Mouse (Mus musculus): ENCODE data around the gene Olr1. TPM values are rescaled to one million over a fixed set of nuclear protein-coding genes. Genes with fewer than 3 reads are reported as not detected.

The Olr1 gene
- total and polyA plus RNA-seq, 2 experiments from 2014 or later: 0.27 to 1.9 TPM

GRCm38 (mm10) chr6:129532942-129533860 lies 26.2 kb upstream of the Olr1 start, which contains the start of gene Gabarapl1:
Gene Gabarapl1, plus strand, starts transcription at chr6:129533160.
- ATAC-seq (ENCODE audit: insufficient read depth, low read depth) (peak; percentile 84), DNase-seq (ENCODE audit: low spot score) (peak; percentile 78)
- peaks cover 13% of the 10 kb centered on the region for H3K36me3 ChIP-seq (replicated peaks; ENCODE audit: control insufficient read depth, insufficient read depth, low read length)
- H3K4me3 ChIP-seq (ENCODE audit: low read depth, low read length): peak within 1 kb of the TSS; percentile 88
- H3K27me3 ChIP-seq (ENCODE audit: control insufficient read depth, insufficient read depth, low read length): no peaks in the 10 kb centered on the region
- peak within 1 kb of the TSS; percentile 84 for H3K27ac ChIP-seq (ENCODE audit: low read depth)
- no peaks in the 10 kb centered on the region for H3K9me3 ChIP-seq (replicated peaks; ENCODE audit: control insufficient read depth, low read length)
- under 1% methylated on average over 55 of the region's 55 CpGs for WGBS
- TF ChIP-seq EP300 (IDR thresholded peaks at IDR 0.05; ENCODE audit: low read depth) (peak; percentile 65), CTCF (IDR thresholded peaks at IDR 0.05; ENCODE audit: low read depth) (no peak)
- peak within 1 kb of the TSS; percentile 74 for H3K4me2 ChIP-seq (ENCODE audit: low read depth, low read length)
- peaks cover 26% of the 10 kb centered on the region for H3K4me1 ChIP-seq (ENCODE audit: control insufficient read depth, insufficient read depth)
- H3K9ac ChIP-seq (replicated peaks; ENCODE audit: low read depth, low read length): peak within 1 kb of the TSS; percentile 84

DNA sequence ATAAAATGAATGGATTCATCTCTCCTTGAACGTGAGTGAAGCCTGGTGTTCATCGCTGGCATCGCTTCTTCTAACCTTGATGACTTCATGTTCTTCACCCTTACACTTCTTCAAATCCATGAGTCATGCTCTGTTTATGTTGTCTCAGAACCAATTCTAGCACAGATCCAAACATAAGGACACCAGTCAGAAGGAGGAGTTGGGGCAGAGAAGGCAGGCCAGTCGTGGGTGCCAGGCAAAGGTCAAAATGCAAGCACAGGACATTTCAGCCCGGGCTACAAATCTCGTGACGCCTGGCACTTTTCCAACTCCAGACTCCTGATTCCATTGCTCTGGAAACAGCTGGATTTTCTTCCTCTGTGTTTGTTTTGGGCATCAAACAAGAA lies 25.6 kb upstream of the Olr1 start:
- TF ChIP-seq CTCF (IDR thresholded peaks at IDR 0.05; ENCODE audit: low read depth) (0 out of 2 replicates have a peak, but pooled peaks have one; percentile 2), EP300 (IDR thresholded peaks at IDR 0.05; ENCODE audit: low read depth) (no peak)
- peak; percentile 71 for ATAC-seq (ENCODE audit: insufficient read depth, low read depth)
- H3K9ac ChIP-seq (replicated peaks; ENCODE audit: low read depth, low read length): peak overlapping the region; percentile 84
- peak overlapping the region; percentile 74 for H3K4me2 ChIP-seq (ENCODE audit: low read depth, low read length)
- peak overlapping the region; percentile 88 for H3K4me3 ChIP-seq (ENCODE audit: low read depth, low read length)
- H3K27me3 ChIP-seq (ENCODE audit: control insufficient read depth, insufficient read depth, low read length): no peaks in the 10 kb centered on the region
- peaks cover 7% of the 10 kb centered on the region; the same call in 1 of the 2 replicates for H3K36me3 ChIP-seq (replicated peaks; ENCODE audit: control insufficient read depth, insufficient read depth, low read length)
- H3K4me1 ChIP-seq (ENCODE audit: control insufficient read depth, insufficient read depth): peaks cover 26% of the 10 kb centered on the region
- peak; percentile 71 for DNase-seq (ENCODE audit: low spot score)
- no peaks in the 10 kb centered on the region for H3K9me3 ChIP-seq (replicated peaks; ENCODE audit: control insufficient read depth, low read length)
- H3K27ac ChIP-seq (ENCODE audit: low read depth): peak overlapping the region; percentile 84
- 22% methylated on average over 7 of the region's 7 CpGs for WGBS

DNA sequence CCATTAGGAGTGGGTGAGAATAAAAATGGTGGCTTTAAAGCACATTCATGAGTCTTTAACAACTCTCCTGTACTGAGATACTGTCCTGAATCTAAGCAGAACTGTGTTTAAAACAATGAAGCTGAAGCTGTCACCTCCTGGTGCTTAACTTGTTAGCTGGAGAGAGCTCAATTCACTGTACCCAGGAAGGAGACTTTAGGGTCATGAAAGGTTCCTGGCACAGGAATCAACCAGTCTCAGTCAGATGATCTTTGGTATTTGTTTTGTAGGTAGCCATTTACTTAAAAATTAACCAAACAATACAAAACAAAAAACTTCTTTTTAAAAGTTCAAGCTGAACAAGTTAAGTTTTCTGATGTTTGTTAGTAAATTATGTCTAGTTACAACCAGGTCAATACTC lies 23.3 kb upstream of the Olr1 start:
- ATAC-seq (ENCODE audit: insufficient read depth, low read depth): no peak

GRCm38 (mm10) chr6:129529605-129530004 lies 22.6 kb upstream of the Olr1 start:
- DNase-seq (ENCODE audit: low spot score) (no peak), ATAC-seq (ENCODE audit: insufficient read depth, low read depth) (no peak)
- no peak overlapping the region for H3K4me2 ChIP-seq (ENCODE audit: low read depth, low read length)
- H3K9ac ChIP-seq (replicated peaks; ENCODE audit: low read depth, low read length): no peak overlapping the region
- TF ChIP-seq EP300 (IDR thresholded peaks at IDR 0.05; ENCODE audit: low read depth) (no peak), CTCF (IDR thresholded peaks at IDR 0.05; ENCODE audit: low read depth) (no peak)
- no peaks in the 10 kb centered on the region for H3K27me3 ChIP-seq (ENCODE audit: control insufficient read depth, insufficient read depth, low read length)
- H3K36me3 ChIP-seq (replicated peaks; ENCODE audit: control insufficient read depth, insufficient read depth, low read length): no peaks in the 10 kb centered on the region
- no peak overlapping the region for H3K4me3 ChIP-seq (ENCODE audit: low read depth, low read length)
- 88% methylated on average over 1 of the region's 1 CpGs for WGBS
- no peaks in the 10 kb centered on the region for H3K9me3 ChIP-seq (replicated peaks; ENCODE audit: control insufficient read depth, low read length)
- H3K27ac ChIP-seq (ENCODE audit: low read depth): no peak overlapping the region
- H3K4me1 ChIP-seq (ENCODE audit: control insufficient read depth, insufficient read depth): peaks cover 12% of the 10 kb centered on the region; the same call in 1 of the 2 replicates

More for the DNA sequence above, 23.3 kb upstream of the Olr1 start:
- H3K9me3 ChIP-seq (replicated peaks; ENCODE audit: control insufficient read depth, low read length): no peaks in the 10 kb centered on the region
- H3K9ac ChIP-seq (replicated peaks; ENCODE audit: low read depth, low read length): no peak overlapping the region
- no peak overlapping the region for H3K27ac ChIP-seq (ENCODE audit: low read depth)
- no peaks in the 10 kb centered on the region for H3K36me3 ChIP-seq (replicated peaks; ENCODE audit: control insufficient read depth, insufficient read depth, low read length)
- H3K4me2 ChIP-seq (ENCODE audit: low read depth, low read length): no peak overlapping the region
- H3K4me3 ChIP-seq (ENCODE audit: low read depth, low read length): no peak overlapping the region
- TF ChIP-seq EP300 (IDR thresholded peaks at IDR 0.05; ENCODE audit: low read depth): no peak
- no peak for TF ChIP-seq CTCF (IDR thresholded peaks at IDR 0.05; ENCODE audit: low read depth)
- no peak for DNase-seq (ENCODE audit: low spot score)
- H3K4me1 ChIP-seq (ENCODE audit: control insufficient read depth, insufficient read depth): peaks cover 19% of the 10 kb centered on the region
- H3K27me3 ChIP-seq (ENCODE audit: control insufficient read depth, insufficient read depth, low read length): no peaks in the 10 kb centered on the region

GRCm38 (mm10) chr6:129527416-129527815 lies 20.5 kb upstream of the Olr1 start:
- Histone ChIP-seq H3K4me2 (ENCODE audit: low read depth, low read length) (no peak overlapping the region), H3K4me3 (ENCODE audit: low read depth, low read length) (no peak overlapping the region), H3K27me3 (ENCODE audit: control insufficient read depth, insufficient read depth, low read length) (no peaks in the 10 kb centered on the region), H3K27ac (ENCODE audit: low read depth) (no peak overlapping the region), H3K9me3 (replicated peaks; ENCODE audit: control insufficient read depth, low read length) (no peaks in the 10 kb centered on the region), H3K4me1 (ENCODE audit: control insufficient read depth, insufficient read depth) (peaks cover 4% of the 10 kb centered on the region; the same call in 1 of the 2 replicates), H3K9ac (replicated peaks; ENCODE audit: low read depth, low read length) (no peak overlapping the region), H3K36me3 (replicated peaks; ENCODE audit: control insufficient read depth, insufficient read depth, low read length) (no peaks in the 10 kb centered on the region)
- DNase-seq (ENCODE audit: low spot score): no peak
- TF ChIP-seq CTCF (IDR thresholded peaks at IDR 0.05; ENCODE audit: low read depth) (no peak), EP300 (IDR thresholded peaks at IDR 0.05; ENCODE audit: low read depth) (no peak)
- 57% methylated on average over 2 of the region's 2 CpGs for WGBS
- no peak; the same call in 1 of the 2 replicates for ATAC-seq (ENCODE audit: insufficient read depth, low read depth)
